Mouse (Mus musculus) subcutaneous adipose tissue, adult 2 months (tissue): Measurements from ENCODE around the gene Atxn3. TPM values are rescaled to one million over a fixed set of nuclear protein-coding genes. Genes with fewer than 3 reads are reported as not detected.

ENCODE experiments used
- polyA plus RNA-seq: library from polyadenylated mRNA; depleted of rRNA; stranded (reverse); fragments of >200 nt; gene quantifications from 2 replicates; pipeline ENCODE4 v1.2.3, GENCODE M21; 2012; ENCODE audit warnings: low replicate concordance; rRNA removed

The Atxn3 gene
- 4.9 and 6.5 TPM in 2 replicates for polyA plus RNA-seq

GRCm38 (mm10) chr12:101957942-101958544, at the start of gene Atxn3:
Atxn3 (minus strand) TSS chr12:101958246.

GRCm38 (mm10) chr12:101975601-101976571, 17.8 kb upstream of the Atxn3 start, which contains the start of gene Cpsf2:
Cpsf2 (plus strand) TSS chr12:101975988.

GRCm38 (mm10) chr12:101912626-101913490, 45.2 kb downstream of the Atxn3 start, which contains the start of gene Trip11:
Trip11 (minus strand) TSS chr12:101913267.

Other genes with a start within 250 kb of the Atxn3 start
- gene Tc2n, start 239.7 kb downstream of the Atxn3 start, polyA plus RNA-seq: 0.03 and 0.64 TPM in 2 replicates
- 111 and 134 TPM in 2 replicates for gene Fbln5, start 139.2 kb downstream of the Atxn3 start, polyA plus RNA-seq
- gene Trip11, start 45.0 kb downstream of the Atxn3 start, polyA plus RNA-seq: 4.0 and 6.1 TPM in 2 replicates
- 3.2 and 6.9 TPM in 2 replicates for gene Cpsf2, start 17.7 kb upstream of the Atxn3 start, polyA plus RNA-seq
- gene Slc24a4, start 170.5 kb upstream of the Atxn3 start, polyA plus RNA-seq: 0.07 and 0.68 TPM in 2 replicates